Mouse (Mus musculus) CD8-positive naive resting alpha-beta T cell, adult 2 months (primary cell): Measurements from ENCODE around the gene Socs5.
A peak's percentile ranks its signal among the peaks of the same experiment; 100 is the strongest.

ENCODE experiments used
- DNase-seq, 2 experiments: peaks; one replicate each; pipeline ENCODE4 v3.0.0; 2022; ENCODE audit warnings: low read depth in 2 of 2, low spot score in 2 of 2

Gene Socs5

GRCm38 (mm10) chr17:87106691-87107523 lies 572 bp upstream of the Socs5 start:
- DNase-seq = peak; percentile 77 to 80

- DNase-seq = no peak
These were observed 1.2 kb downstream of the Socs5 start for GRCm38 (mm10) chr17:87108507-87109292.

GRCm38 (mm10) chr17:87109504-87109903 lies 2.0 kb downstream of the Socs5 start:
- no peak for DNase-seq

- DNase-seq = no peak
These were observed 5.5 kb downstream of the Socs5 start for GRCm38 (mm10) chr17:87112852-87113592.

- no peak for DNase-seq
These were observed 8.1 kb downstream of the Socs5 start for GRCm38 (mm10) chr17:87115615-87116014.

GRCm38 (mm10) chr17:87118966-87119526 lies 11.6 kb downstream of the Socs5 start:
- DNase-seq = peak; percentile 13 to 25

- no peak for DNase-seq
These were observed 17.9 kb downstream of the Socs5 start for GRCm38 (mm10) chr17:87125344-87125743.

GRCm38 (mm10) chr17:87132258-87132657 lies 24.8 kb downstream of the Socs5 start:
- DNase-seq = no peak

GRCm38 (mm10) chr17:87133823-87134222 lies 26.3 kb downstream of the Socs5 start:
- no peak for DNase-seq

- no peak for DNase-seq
These were observed 27.2 kb downstream of the Socs5 start for GRCm38 (mm10) chr17:87134631-87135030.

GRCm38 (mm10) chr17:87135741-87136140 lies 28.3 kb downstream of the Socs5 start:
- DNase-seq = no peak

GRCm38 (mm10) chr17:87141188-87141935 lies 33.9 kb downstream of the Socs5 start:
- DNase-seq = no peak

GRCm38 (mm10) chr17:87142271-87142670 lies 34.8 kb downstream of the Socs5 start:
- DNase-seq = no peak

- no peak for DNase-seq
These were observed 35.7 kb downstream of the Socs5 start for GRCm38 (mm10) chr17:87143186-87143585.

GRCm38 (mm10) chr17:87146415-87147021 lies 39.0 kb downstream of the Socs5 start:
- DNase-seq = no peak

GRCm38 (mm10) chr17:87149762-87150161 lies 42.3 kb downstream of the Socs5 start:
- no peak for DNase-seq

GRCm38 (mm10) chr17:87152984-87153383 lies 45.5 kb downstream of the Socs5 start:
- no peak for DNase-seq

- DNase-seq = no peak
These were observed 48.2 kb downstream of the Socs5 start for GRCm38 (mm10) chr17:87155664-87156063.

- DNase-seq = no peak
These were observed 50.3 kb downstream of the Socs5 start for GRCm38 (mm10) chr17:87157739-87158138.

GRCm38 (mm10) chr17:87158597-87158996 lies 51.1 kb downstream of the Socs5 start:
- DNase-seq = no peak
